Mouse (Mus musculus) heart, postnatal 0 days (tissue): ENCODE results near the gene Usp36.

ENCODE experiments used
- CTCF ChIP-seq: IDR thresholded peaks from 2 replicates; pipeline ENCODE4 v1.5.1; 2016; ENCODE audit warnings: antibody characterized with exemption, control low read depth, low read depth
- EP300 ChIP-seq: IDR thresholded peaks from 2 replicates; pipeline ENCODE4 v1.6.1; 2016; ENCODE audit warnings: antibody characterized with exemption, low read depth

- no peak for TF ChIP-seq CTCF
- TF ChIP-seq EP300: no peak
These were observed 2.5 kb downstream of the Usp36 start for GRCm38 (mm10) chr11:118287573-118287972.
